Mouse (Mus musculus): ENCODE data around the gene Zbtb7b.
A peak's percentile ranks its signal among the peaks of the same experiment; 100 is the strongest.

The Zbtb7b gene

DNA sequence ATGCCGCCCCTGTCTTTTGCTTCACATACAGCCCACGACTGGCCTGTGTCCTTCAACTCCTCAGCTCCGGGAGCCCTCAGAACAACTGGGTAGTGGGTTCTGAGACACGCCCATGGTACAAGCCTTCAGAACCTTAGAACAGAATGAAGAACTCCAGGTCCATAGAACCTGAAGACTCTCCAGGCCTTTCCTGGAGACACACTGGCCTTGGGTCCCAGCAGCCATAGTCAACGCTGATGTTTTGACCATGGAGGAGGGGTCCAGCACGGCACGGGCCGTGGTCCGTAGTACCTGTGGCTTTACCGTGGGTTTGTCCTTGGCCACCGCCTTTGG, 29.5 kb downstream of the Zbtb7b start, which contains the start of gene Dcst1:
Gene Dcst1, minus strand, starts transcription at position 101 of the 333 bp plus-strand sequence.
- no peak for DNase-seq

DNA sequence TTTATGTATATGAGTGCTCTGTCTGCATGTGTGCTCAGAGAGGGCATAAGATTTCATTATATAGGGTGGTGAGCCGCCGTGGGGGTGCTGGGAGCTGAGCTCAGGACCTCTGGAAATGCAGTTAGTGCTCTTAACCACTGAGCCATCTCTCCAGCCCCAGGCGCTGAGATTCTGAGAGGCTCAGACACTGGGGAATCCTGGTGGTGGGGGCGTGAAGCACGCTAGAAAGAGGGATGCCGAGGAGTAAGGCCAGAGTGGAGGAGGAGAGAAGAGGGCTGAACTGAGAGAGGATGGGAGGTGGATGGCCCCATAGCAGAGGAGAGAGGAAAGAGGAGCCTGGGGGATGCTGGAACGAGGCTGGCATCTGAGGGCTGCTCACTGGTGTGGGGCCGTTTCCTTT, 29.9 kb downstream of the Zbtb7b start:
- no peak for DNase-seq

DNA sequence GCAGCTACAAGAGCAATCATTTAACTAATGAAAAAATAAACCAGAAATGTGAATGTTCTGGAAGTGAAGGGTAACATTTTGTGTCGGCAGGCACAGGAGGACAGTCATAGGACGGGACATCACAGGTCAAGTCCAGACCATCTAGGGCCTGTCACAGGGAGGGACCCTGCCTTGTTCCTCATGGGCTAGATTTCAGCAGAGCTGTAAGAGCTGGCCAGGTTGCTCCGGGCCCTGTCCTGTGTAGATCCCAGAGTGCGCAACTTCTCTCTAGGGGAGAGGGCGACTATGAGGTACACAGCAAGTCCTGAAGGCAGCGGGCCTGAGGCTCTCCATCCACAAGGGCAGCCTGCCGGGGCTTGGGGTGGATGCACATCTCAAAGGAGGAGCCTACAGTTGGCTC, 32.9 kb downstream of the Zbtb7b start, which contains the start of gene Dcst2:
Gene Dcst2, plus strand, starts transcription at position 301 of the 400 bp plus-strand sequence.
- DNase-seq = no peak

DNA sequence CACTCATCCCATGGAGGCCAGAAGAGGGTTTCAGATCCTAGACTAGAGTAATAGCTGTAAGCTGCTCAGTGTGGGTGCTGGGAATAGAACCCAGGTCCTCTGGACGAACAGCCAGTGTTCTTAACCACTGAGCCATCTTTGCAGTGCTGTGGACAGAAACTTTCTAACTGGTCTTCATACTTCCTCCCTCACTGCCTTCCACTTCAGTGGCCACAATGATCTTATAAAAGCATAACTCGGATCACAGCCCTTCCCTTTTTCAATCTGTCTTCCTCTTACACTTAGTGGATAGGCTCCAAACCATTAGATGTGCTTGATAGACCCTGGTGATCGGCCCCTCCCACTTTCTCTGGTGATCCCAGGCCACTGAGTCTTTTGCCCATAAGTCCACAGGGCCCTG, 34.3 kb downstream of the Zbtb7b start:
- DNase-seq = no peak

DNA sequence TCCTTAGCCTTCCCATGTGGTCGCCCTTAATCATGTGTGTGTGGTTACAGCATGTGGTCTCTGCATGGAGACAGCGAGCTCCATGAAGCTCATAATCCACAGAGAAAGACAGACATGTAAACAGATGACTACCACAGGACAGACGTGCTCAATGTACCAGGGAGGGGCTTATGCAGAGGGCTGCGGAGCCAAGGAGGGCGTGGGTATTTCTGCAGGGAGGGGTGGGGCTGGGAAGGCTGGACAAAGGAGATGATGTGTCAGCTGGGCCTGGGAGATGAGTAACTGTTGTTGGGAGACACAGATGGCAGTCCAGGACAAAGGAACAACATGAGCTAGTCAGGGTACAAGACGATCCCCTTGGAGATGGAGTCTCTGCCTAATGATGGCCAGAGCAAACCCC, 34.9 kb downstream of the Zbtb7b start:
- no peak for DNase-seq

DNA sequence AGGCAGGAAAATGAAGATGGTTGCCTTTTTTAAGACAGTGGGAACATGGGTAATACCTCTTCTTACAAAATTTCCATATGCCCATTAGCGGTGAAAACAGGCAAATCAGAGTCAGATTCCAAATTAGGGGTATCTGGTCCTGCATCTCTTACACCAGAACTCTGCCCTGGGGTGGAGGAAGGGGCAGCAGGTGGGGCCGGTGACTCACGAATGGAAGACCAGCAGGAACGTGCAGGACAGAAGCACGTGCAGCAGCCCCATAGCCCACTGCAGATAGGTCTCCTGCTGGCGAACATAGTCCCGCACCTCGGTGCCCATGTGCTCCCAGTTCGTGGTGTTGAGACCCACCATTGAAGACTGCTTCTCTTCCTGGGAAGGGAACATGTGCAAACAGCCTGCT, 38.5 kb downstream of the Zbtb7b start:
- no peak for DNase-seq

DNA sequence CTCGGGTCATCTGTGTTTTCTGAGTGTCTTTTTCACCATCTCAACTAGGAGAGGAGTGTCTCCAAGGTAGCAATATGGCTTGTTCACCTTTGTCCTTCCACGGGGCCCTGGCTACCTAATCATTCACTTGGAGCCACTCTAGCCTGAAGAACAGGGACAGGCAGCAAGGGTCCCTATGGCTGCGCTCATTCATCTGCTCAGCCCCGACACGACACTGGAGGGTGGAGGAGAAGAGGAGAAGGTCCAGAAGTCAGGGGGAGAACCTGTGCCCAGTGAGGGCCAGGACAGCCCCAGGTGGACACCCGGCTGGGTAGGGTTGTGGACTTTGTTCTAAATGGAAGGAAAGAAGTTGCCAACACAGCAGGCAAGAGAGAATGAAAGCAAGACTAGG, 39.1 kb downstream of the Zbtb7b start:
- no peak for DNase-seq

DNA sequence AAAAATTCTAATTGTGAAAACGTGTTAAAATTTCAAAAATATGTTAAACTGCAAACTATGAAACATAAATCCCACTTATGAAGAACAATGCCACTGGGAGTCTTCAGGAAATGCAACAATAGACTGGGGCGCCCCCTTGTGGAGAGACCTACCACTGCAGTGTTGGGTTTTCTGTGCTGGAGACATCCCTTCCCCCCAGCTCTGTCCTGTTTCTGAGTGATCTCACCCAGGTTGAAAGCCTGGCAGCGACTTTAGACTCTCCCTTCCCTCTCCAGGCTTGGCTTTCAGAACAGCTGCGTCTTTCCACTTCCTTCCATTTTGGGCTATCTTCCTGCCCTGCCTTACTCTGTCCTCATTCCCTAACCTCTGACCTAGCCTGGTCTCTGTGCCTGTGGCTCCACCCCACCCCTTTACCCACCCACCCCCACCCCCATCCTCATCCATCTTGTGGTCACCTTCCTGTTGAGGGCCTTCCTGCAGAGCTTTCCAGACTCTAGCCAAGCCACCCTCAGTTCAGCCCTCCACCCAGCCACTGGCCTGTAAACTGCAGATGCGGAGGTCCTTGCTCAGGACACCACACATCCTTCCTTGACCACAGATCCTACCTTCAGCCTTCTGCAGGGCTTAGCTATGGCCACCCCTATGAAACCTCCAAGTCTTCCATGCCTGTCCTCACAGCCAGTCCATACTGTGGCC, 39.6 kb downstream of the Zbtb7b start:
- peak; percentile 82 for DNase-seq

DNA sequence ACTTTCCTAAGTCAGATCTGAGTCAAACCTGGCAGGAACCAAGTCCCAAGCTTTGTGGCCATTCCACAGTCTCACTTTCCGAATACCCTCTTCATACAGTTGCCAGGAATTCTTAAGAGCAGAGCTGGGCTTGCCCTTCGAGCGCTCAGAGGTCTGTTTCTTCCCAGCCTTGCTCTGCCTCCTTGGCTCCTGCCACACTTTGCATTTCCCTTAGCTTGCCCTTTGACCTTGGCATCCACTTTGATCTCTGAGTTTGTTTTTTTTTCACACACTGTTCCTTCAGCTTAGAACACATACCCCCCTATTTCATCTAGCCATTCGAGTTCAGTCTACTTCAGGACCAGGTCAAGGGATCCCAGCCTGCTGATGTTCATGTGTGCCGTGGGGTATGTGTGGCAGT, 43.3 kb downstream of the Zbtb7b start:
- DNase-seq = no peak

DNA sequence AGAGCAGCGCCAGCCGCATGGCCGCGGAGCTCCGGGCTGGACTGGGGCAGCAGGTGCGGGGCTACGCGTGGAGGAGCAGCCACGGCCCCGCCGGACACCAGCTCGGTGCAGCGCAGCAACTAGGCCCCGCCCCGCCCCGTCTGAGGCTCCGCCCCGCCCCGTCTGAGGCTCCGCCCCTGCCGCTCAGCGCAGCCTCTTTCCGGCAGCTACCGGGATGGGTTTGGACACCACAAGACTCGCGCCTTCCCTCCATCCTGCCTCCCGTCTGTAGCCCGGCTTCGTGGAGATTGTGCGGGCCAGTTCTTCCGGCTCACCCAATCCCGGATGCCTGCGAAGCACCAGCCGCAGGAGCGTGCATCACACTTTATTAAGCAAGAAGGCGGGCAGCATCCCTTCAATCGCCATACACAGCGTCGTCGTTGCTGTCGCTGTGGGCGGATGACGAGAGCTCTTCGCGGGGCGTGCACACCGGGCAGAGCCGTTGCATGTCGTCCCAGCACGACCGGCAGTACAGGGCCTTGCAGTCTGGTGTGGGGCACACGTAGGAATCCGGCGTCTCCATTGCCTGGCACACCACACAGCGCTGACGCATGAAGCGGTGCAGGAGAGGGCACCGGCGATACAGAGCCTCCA, 44.6 kb downstream of the Zbtb7b start, which contains the start of gene Adam15:
Gene Adam15, minus strand, starts transcription at position 128 of the 633 bp plus-strand sequence.
- DNase-seq = peak; percentile 93

DNA sequence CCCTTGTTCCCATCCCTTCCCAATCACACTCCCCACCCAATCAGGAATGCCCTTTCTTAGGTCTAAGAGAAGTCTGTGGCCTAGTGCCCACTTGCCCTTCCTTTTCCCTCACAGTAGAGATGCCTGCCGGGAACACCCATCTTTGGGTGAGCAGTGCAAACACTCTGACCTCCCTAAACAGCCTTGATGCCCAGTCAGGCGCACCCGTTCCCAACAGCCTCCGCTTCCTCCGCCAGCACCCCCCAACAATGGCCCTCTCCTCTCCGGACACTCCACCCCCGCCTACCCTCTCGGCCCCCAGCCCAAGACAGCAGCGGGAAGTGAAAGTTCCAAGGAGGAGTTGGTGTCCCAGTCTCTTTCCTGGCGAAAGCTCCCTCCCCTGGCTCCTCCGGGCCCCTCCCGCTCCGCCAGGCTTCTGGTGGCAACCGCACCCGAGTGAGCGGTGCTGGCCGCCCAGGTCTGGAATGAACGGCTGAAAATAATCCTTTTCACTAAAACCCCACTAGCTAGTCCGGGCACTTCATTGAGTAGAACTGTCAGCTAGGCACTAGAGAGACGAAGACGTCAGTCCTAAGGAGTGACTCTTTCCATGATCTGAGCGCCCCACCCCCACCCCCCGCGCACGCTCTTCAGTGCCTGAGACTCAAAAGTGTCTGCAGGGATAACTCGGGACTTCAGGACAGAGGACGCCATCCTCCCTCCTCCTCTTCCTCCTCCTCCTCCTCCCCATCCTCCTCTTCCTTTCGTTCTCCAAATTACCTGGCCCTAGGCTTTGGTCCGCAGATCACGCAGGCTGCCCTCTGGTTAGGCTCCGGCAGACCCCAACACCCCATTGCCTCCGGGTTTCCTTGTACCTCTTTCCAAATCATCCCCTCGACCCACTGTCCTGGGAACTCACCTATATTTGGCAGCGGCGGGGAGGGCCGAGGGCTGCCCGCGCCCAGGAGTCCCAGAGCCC, 45.4 kb downstream of the Zbtb7b start:
- DNase-seq = peak; percentile 35

DNA sequence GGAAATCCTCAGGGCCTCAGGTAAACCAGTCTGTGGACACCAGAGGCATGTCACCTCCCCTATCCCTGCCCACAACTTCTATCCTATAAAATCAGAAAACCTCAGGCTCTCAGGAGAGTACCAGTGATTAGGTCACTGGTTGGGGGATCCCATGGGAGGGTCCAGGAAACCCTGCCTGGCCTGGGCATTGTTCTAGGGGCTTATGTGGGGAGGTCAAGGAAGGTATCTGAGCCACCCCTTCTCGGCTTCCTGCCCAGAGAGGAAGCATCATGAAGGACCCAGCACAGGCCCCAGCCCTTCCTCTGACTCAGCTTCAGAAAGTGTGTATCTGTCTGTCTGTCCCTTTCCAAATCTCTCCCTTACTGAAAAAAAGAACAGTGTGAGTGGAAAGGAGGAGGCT, 46.7 kb downstream of the Zbtb7b start:
- DNase-seq = no peak

DNA sequence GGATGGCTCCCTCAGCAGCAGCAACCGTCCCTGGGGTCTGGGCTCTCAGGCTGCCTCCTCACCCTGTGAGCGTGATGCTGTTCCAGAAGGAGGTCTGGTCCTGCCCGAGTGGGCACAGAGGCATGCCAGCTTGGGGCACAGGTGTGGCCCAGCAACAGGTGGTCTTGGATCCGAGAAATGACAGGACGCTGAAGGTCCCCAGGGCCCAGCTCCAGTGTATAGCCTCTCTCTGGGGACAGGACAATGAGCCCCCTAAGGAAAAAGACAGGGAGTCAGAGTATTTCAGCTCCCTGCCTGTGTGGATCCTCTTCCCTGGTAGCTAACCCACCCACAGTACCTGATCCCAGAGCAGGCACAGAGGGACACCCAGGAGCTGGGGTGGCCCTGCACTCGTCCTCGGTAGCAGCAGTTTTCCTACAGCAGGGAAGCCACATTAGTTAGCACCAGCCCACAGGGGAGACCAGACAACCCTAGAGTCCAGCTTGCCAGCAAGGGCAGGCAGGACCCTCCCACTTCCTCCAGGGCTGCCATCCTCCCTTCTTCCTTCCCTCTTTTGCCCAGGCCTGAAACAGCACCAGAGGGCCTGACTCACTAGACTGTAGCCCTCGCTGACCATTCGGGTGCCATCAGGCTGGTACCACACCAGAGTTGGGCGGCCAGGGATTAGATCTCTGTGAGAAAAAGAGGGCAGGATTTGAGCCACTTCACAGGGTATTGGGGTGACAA, 47.6 kb downstream of the Zbtb7b start:
- no peak for DNase-seq

DNA sequence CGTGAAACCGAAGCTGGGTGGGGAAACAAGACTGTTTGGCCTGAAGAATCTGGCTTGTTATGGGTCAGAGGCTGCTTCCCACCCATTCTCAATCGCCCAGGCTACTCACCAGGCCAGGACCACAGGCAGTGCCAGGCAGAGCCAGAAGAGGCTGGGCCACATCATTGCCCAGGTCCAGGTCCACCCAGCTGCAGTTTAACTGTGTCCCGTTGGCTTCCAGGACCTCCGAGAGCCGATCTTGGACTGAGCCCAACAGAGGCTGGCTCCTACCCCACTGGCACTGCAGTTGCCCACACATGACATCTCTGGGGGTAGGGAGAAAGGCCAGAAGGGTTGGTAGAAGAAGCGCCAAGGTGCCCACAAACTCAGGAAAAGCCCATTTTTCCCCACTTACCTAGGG, 51.3 kb downstream of the Zbtb7b start:
- DNase-seq = no peak

DNA sequence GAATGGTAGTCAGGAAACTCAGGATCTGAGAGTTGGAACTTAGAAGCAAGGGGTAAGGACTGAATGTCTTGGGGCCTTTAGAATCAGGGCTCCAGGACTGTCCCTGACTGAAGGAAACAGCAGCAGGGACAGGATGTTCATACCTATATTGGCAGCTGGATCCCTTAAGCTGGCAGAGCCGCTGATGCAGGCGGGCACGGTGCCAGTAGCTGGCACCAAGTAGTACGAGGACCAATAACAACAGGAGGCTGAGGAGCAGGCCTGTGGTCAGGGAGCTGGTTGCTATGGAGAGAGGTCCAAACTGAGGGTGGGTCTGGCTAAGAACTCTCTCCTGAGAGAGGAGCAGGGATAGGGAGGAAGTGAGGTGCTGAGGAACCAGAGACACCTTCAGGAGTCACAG, 52.8 kb downstream of the Zbtb7b start:
- no peak for DNase-seq

DNA sequence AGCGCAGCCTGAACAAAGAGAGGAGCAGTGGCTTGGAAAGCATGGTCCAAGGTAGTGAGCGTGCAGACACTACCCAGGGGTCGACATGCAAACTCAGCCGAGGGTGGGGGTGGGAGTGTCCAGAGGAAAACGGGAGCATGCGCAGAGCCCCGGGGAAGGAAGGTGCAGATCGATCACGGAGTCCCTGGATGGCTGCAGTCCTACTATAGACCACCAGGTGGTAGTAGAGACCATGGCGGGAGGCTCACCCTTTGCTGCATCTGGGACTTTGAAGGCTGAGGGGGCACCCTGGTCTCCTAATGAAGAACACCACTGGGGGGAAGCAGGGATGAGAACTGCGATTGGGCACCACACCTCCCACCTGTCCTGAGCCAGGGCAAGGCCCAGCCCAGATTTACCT, 54.1 kb downstream of the Zbtb7b start:
- DNase-seq = peak; percentile 72

DNA sequence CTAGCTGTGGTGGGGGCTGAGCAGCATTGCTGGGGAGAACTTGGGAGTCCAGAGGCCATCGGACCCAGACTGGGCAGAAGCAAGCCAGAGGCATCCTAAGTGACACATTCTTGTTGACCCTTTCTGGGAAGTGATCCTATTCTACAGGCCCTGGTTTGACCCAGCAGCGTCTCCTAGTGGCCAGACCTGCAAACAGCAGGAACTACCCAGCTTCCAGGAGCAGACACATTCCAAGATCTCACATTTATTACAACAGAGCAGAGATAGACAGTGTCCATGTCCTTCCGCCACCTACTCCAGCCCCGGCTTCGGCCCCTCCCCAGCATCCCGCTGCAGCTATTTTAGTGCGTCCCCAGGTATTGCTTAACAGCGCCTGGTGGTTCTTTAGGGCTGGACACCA, 55.2 kb downstream of the Zbtb7b start:
- DNase-seq = no peak

DNA sequence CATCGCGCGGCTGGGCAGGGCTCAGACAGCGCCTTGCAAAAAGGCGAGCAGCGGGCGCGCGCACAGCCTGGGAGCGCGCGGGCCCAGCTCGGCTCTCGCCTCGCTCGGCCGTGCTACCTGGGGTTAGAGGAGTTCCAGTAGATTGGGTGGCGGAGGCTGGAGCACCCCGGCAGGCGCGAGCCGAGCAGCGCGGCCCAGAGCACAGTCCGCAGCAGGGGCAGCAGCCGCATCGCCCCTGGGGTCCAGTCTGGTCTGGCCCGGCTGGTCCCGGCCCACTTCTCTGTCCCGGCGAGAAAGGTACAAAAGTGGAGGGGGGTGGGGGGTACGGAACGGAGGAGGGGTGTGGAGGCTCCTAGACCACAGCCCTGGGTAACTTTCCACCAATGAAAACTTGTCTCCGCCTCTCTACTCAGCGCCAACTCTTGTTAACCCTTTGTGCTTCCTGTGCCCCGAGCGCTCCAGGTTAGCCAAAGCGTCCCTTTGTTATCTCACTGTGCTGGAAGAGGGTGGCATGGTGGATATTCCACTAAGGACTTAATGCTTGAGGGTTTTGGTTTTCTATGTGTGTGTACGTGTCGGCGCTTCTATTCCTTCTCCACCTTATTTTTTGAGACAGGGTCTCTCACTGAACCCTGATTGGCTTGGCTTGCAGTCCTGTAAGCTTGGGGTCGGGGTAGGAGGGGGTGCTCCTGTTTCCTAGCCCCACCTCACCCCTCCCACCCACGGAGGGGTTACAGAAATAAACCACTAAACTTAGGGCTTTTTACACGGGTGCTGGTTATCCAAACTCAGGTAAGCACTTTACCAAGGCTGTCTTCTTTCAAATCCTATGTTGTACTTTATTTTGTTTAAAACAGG, 56.6 kb downstream of the Zbtb7b start, which contains the start of gene Efna4:
Gene Efna4, minus strand, starts transcription at position 308 of the 858 bp plus-strand sequence.
- no peak for DNase-seq

DNA sequence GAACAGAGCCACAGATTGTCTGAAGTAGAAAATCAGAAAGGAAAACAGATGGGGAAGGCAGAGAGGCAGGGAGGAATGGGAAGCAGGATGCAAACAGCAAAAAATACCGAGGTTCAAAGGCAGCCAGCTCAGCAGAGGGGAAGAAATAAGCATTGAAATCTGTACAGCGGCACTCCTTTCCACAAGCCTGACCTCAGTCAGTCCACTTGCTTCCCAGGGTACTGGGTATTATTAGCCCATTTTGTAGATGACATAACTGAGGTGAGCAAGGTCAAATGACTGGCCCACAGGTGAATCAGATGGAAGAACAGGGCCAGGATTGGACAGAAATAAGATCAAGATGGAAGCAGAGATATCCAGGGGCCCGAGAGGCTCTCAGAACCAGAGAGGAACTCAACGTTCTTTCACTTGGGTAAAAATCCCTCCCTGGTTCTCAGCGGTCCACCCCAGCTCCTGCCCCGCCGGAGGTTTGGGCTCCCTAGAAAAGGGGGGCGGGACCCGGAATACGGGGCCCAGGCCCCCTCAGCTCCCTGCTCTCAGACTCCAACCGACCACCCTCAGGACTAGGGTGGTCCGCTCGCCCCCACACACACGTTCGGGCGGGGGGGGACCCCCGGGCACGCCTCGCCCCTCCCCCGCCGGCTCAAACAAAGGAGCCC, 57.4 kb downstream of the Zbtb7b start:
- no peak for DNase-seq

DNA sequence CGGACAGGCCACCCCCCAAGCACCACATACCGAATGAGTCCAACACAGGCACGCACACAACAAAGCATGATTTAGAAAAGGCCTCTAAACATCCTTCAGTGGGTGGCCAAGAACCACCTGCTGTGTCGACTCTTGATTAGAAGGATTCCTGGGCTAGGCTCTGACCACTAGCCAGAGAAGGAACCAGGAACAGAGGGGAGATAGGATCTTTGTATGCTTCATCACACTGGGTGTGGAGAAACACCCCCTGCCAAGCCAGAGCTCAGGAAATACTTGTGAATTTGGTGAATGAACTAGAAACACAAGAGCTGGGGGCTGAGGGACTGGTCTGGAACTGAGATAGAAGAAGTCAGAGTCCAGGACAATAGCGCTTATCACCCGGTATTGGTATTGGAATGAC, 58.0 kb downstream of the Zbtb7b start:
- no peak for DNase-seq

DNA sequence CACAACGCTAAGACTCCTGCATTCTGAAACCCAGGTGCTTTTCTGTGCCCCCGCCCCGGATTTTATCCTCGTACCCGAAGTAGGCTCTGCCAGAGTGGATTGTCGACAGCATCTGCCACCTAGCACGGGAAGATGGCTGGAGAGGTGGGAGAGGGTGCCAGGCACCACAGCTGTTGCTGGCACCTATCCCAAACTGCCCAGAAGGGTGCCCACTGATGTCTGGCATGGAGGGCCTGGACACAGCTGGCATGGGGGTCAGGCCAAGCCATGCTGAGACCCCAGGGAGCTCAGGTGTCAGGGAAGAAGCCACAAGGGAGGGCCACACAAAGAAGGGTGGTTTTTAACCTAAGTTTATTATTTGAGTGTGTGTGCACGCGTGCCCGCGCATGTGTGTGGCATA, 61.5 kb downstream of the Zbtb7b start:
- DNase-seq = no peak
